Mouse (Mus musculus): Measurements from ENCODE around the gene Snx20.

DNA sequence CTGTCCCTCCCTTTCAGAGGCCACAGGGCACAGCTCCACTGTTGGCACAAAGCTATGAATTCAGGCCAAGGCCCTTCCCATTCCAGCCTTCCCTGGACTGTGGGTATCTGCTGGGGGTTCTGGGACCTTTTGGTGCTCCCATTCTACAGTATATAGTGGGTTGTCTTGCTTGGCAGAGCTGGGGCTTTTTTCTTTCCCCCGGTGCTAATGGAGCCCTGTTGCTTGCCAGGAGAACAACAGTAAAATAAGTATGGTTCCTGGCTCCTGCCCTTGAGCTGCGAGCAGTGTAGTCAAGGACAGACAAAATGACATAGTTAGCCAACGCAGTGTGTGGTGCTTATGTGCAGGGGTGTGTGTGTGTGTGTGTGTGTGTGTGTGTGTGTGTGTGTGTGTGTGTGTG, 52.1 kb downstream of the Snx20 start:
- TF ChIP-seq CTCF (IDR thresholded peaks at IDR 0.05): no peak
- no peak for TF ChIP-seq POLR2A (IDR thresholded peaks at IDR 0.05; ENCODE audit: insufficient read depth, low read depth, low read length)

All from heart, adult 2 months (tissue).